Mouse (Mus musculus) thymus, postnatal 25 days (tissue): ENCODE measurements around the gene 4933424G06Rik.
"Not testable (repeated sequence)": the region's sequence is repeated elsewhere in the genome, so short reads cannot be mapped to it uniquely, and the experiment has no call there.

Experiments
- DNase-seq: peaks from one replicate; pipeline ENCODE4 v3.0.0; 2022

4933424G06Rik gene

GRCm38 (mm10) chr1:36709854-36710280 lies at the start of gene 4933424G06Rik:
4933424G06Rik (plus strand) TSS chr1:36710149.
- DNase-seq, result peak; percentile 99

- DNase-seq, result no peak
Observed at GRCm38 (mm10) chr1:36664457-36664856, 45.5 kb upstream of the 4933424G06Rik start.

GRCm38 (mm10) chr1:36665165-36665723 lies 44.7 kb upstream of the 4933424G06Rik start:
- no peak for DNase-seq

GRCm38 (mm10) chr1:36665934-36666333 lies 44.0 kb upstream of the 4933424G06Rik start:
- no peak for DNase-seq

GRCm38 (mm10) chr1:36668007-36668406 lies 41.9 kb upstream of the 4933424G06Rik start:
- not testable (repeated sequence) for DNase-seq

- DNase-seq, result no peak
Observed at GRCm38 (mm10) chr1:36670256-36670655, 39.7 kb upstream of the 4933424G06Rik start.

- no peak for DNase-seq
Observed at GRCm38 (mm10) chr1:36671260-36671659, 38.7 kb upstream of the 4933424G06Rik start.

- no peak for DNase-seq
Observed at GRCm38 (mm10) chr1:36672648-36673350, 37.1 kb upstream of the 4933424G06Rik start.

- DNase-seq, result no peak
Observed at GRCm38 (mm10) chr1:36674936-36675335, 35.0 kb upstream of the 4933424G06Rik start.

- DNase-seq, result no peak
Observed at GRCm38 (mm10) chr1:36680893-36681292, 29.1 kb upstream of the 4933424G06Rik start.

- DNase-seq, result no peak
Observed at GRCm38 (mm10) chr1:36682620-36683355, 27.2 kb upstream of the 4933424G06Rik start, which contains the start of gene Fam178b. Fam178b (minus strand) TSS chr1:36683183.

GRCm38 (mm10) chr1:36683810-36684467 lies 26.0 kb upstream of the 4933424G06Rik start:
- DNase-seq, result peak; percentile 74

GRCm38 (mm10) chr1:36690671-36691235 lies 19.2 kb upstream of the 4933424G06Rik start:
- DNase-seq, result no peak

GRCm38 (mm10) chr1:36691271-36692155 lies 18.4 kb upstream of the 4933424G06Rik start, which contains the start of gene Cox5b:
Cox5b (plus strand) TSS chr1:36691449.
- DNase-seq, result peak; percentile 96

- no peak for DNase-seq
Observed at GRCm38 (mm10) chr1:36694871-36695270, 15.1 kb upstream of the 4933424G06Rik start.

- DNase-seq, result no peak
Observed at GRCm38 (mm10) chr1:36696411-36696810, 13.5 kb upstream of the 4933424G06Rik start.

GRCm38 (mm10) chr1:36697030-36697429 lies 12.9 kb upstream of the 4933424G06Rik start:
- DNase-seq, result no peak

GRCm38 (mm10) chr1:36707166-36707565 lies 2.8 kb upstream of the 4933424G06Rik start:
- DNase-seq, result no peak

GRCm38 (mm10) chr1:36707797-36708196 lies 2.2 kb upstream of the 4933424G06Rik start:
- DNase-seq, result no peak

GRCm38 (mm10) chr1:36708626-36709025 lies 1.3 kb upstream of the 4933424G06Rik start:
- no peak for DNase-seq

GRCm38 (mm10) chr1:36709055-36709853 lies 695 bp upstream of the 4933424G06Rik start:
- DNase-seq, result peak; percentile 60
